Mouse (Mus musculus): ENCODE measurements at regions not wholly inside any gene's neighbourhood (a gene's known extent, or its start where the extent isn't known, plus 50 kb on each side); places are given as distances from the start of the nearest gene placed in this dataset.

DNA sequence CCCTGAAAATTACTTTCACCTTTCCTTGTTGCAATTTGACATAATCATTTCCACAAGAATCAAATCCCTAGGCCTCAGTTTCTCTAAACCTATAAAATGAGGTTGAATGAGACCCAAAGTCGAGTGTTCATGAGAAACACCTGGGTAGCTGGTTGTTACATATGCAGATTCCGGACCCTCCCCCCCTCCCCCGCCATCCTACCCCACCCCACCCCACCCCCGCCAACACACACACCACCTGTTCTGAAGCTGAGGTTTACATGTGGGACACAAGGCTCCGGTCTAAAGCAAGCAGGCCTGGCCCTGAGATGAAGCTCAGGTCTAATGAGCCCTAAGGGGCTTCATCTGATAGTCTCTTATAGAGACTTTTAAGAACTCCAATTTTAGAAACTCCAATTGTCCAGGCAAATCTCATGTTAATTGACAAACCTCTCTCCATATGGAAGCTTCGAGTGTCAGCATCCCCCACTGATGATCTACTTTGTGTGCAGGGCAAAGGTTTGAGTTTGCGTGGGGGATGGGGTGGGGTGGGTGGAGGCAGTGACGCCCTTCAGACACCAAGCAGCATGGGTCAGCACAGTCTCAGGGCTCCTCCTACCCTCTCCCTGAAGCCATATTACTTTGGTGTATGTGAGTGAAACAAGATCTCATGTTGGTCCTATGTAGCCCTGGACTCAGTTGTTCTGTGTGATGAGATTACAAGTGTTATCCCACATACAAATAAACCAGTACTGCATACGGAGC lies 88.7 kb upstream of the Cdkn3 start:
- no peak overlapping the region for H3K9ac ChIP-seq (ENCODE audit: control insufficient read depth, low read depth, low read length, poor library complexity, severe bottlenecking)
- DNase-seq (ENCODE audit: low read depth, low spot score): no peak
- peaks cover 0 to 20% of the 10 kb centered on the region in 2 experiments; a peak in 2 of 4 replicates for H3K4me1 ChIP-seq (ENCODE audit: control insufficient read depth in 1 of 2, insufficient read depth in 2 of 2, low read length in 2 of 2)
- H3K9me3 ChIP-seq (replicated peaks; ENCODE audit: insufficient read depth, low read length): no peaks in the 10 kb centered on the region
- no peaks in the 10 kb centered on the region for H3K27me3 ChIP-seq (ENCODE audit: control insufficient read depth in 1 of 2, insufficient read depth in 2 of 2, low read length in 2 of 2)
- H3K79me2 ChIP-seq (ENCODE audit: control insufficient read depth, insufficient read depth, low read length, poor library complexity): no peaks in the 10 kb centered on the region
- no peak overlapping the region for H3K4me3 ChIP-seq (ENCODE audit: control insufficient read depth in 1 of 2, insufficient read depth in 1 of 2, low read depth in 2 of 2, low read length in 2 of 2)
- H3K27ac ChIP-seq (ENCODE audit: control insufficient read depth, low read depth, low read length): no peak overlapping the region; the same call in 1 of the 2 replicates
- TF ChIP-seq TCF12 (IDR thresholded peaks at IDR 0.05; ENCODE audit: low read depth, low read length) (no peak), GATA1 (IDR thresholded peaks at IDR 0.05; ENCODE audit: low read depth, low read length) (no peak), BHLHE40 (IDR thresholded peaks at IDR 0.05; ENCODE audit: borderline replicate concordance, low read depth, low read length) (no peak)
- H3K36me3 ChIP-seq (ENCODE audit: control insufficient read depth in 1 of 2, insufficient read depth in 2 of 2, low read length in 2 of 2): peaks cover 0 to 22% of the 10 kb centered on the region in 2 experiments; a peak in 2 of 4 replicates

DNA sequence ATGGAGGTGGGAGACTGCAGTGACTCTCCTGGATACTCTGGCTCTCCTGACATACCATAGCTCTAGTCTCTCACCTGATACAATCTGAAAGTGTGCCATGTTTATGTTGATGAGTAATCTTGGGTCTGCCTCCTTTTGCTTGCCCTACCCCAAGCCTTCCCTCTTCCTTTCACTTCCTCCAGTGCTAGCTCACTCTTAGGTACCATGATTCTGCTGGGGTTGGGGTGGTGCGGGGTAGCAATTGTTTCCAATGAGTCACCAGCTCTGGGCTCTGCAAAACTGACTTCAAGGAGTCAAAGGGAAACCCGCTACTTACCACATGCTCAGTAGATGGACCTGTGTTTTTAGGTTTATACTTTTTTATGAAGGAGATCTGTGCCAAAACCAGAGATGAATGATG lies 89.3 kb upstream of the Cdkn3 start:
- H3K79me2 ChIP-seq (ENCODE audit: control insufficient read depth, insufficient read depth, low read length, poor library complexity): no peaks in the 10 kb centered on the region
- H3K27me3 ChIP-seq (ENCODE audit: control insufficient read depth in 1 of 2, insufficient read depth in 2 of 2, low read length in 2 of 2): no peaks in the 10 kb centered on the region
- H3K9me3 ChIP-seq (replicated peaks; ENCODE audit: insufficient read depth, low read length): no peaks in the 10 kb centered on the region
- H3K4me1 ChIP-seq (ENCODE audit: control insufficient read depth in 1 of 2, insufficient read depth in 2 of 2, low read length in 2 of 2): peaks cover 0 to 20% of the 10 kb centered on the region in 2 experiments; a peak in 2 of 4 replicates
- H3K9ac ChIP-seq (ENCODE audit: control insufficient read depth, low read depth, low read length, poor library complexity, severe bottlenecking): no peak overlapping the region
- peak overlapping the region in 1 of 2 experiments; percentile 28; a peak in 2 of 4 replicates for H3K4me3 ChIP-seq (ENCODE audit: control insufficient read depth in 1 of 2, insufficient read depth in 1 of 2, low read depth in 2 of 2, low read length in 2 of 2)
- TF ChIP-seq MXI1 (IDR thresholded peaks at IDR 0.05; ENCODE audit: low read depth, low read length): peak; percentile 8; the same call in 1 of the 2 replicates
- no peak for TF ChIP-seq JUND (IDR thresholded peaks at IDR 0.05; ENCODE audit: low read depth, low read length)
- TF ChIP-seq NRF1 (IDR thresholded peaks at IDR 0.05; ENCODE audit: insufficient read depth, low read depth, low read length, poor library complexity, severe bottlenecking): no peak
- TF ChIP-seq TBP (IDR thresholded peaks at IDR 0.05; ENCODE audit: low read depth, low read length): peak; percentile 73
- peaks cover 0 to 22% of the 10 kb centered on the region in 2 experiments; a peak in 2 of 4 replicates for H3K36me3 ChIP-seq (ENCODE audit: control insufficient read depth in 1 of 2, insufficient read depth in 2 of 2, low read length in 2 of 2)
- H3K27ac ChIP-seq (ENCODE audit: control insufficient read depth, low read depth, low read length): peak overlapping the region; percentile 80
- DNase-seq (ENCODE audit: low read depth, low spot score): peak; percentile 76

DNA sequence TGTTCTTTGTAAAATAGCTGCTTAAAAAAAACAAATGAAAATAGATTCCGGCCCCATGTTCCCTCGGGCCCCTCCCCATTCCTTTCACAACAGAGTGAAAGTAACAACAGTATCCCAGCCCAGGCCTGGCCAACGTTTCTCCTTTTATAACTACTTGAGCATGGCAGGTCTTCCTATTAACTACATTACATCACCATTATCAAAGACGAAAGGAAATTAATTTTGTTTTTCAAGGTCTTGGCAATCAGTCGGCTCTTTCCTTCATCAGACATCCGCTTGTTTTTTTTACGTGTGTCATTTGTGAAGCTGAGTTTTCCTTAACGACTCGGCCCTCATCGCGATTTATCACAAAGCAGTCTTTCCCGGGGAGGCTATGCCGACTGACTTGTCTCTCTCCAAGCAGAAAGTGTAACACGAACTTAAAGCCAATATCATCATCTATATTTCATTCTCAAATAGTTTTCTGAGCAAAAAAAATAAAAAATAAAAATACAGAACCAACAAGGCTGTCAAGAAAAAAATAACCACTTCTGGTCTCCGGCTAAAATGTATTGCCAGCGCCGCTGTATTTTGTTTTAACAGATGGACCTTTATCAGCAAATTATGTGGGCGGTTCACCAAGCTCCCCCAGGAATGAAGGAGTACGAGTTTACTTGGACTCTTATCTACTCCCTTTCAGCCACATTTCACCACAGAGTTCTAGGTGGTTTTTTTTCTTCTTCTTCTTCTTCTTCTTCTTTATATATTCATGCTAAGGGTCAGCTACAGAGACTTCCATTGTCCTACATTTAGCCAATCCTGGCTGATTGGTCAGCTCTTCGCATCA lies 89.9 kb upstream of the Cdkn3 start:
- H3K27ac ChIP-seq (ENCODE audit: control insufficient read depth, low read depth, low read length): peak overlapping the region; percentile 95
- peak; percentile 86 for DNase-seq (ENCODE audit: low read depth, low spot score)
- H3K9ac ChIP-seq (ENCODE audit: control insufficient read depth, low read depth, low read length, poor library complexity, severe bottlenecking): peak overlapping the region; percentile 60
- no peaks in the 10 kb centered on the region for H3K79me2 ChIP-seq (ENCODE audit: control insufficient read depth, insufficient read depth, low read length, poor library complexity)
- no peaks in the 10 kb centered on the region for H3K9me3 ChIP-seq (replicated peaks; ENCODE audit: insufficient read depth, low read length)
- no peaks in the 10 kb centered on the region for H3K27me3 ChIP-seq (ENCODE audit: control insufficient read depth in 1 of 2, insufficient read depth in 2 of 2, low read length in 2 of 2)
- peak overlapping the region; percentile 55 to 63 for H3K4me3 ChIP-seq (ENCODE audit: control insufficient read depth in 1 of 2, insufficient read depth in 1 of 2, low read depth in 2 of 2, low read length in 2 of 2)
- H3K36me3 ChIP-seq (ENCODE audit: control insufficient read depth in 1 of 2, insufficient read depth in 2 of 2, low read length in 2 of 2): peaks cover 0 to 22% of the 10 kb centered on the region in 2 experiments; a peak in 2 of 4 replicates
- peaks cover 0 to 20% of the 10 kb centered on the region in 2 experiments; a peak in 2 of 4 replicates for H3K4me1 ChIP-seq (ENCODE audit: control insufficient read depth in 1 of 2, insufficient read depth in 2 of 2, low read length in 2 of 2)
- TF ChIP-seq ZC3H11A (IDR thresholded peaks at IDR 0.05; ENCODE audit: low read depth, low read length) (no peak), GABPA (IDR thresholded peaks at IDR 0.05; ENCODE audit: low read depth, low read length) (no peak), NELFE (IDR thresholded peaks at IDR 0.05; ENCODE audit: low read depth, low read length) (no peak), ZKSCAN1 (IDR thresholded peaks at IDR 0.05; ENCODE audit: low read depth, low read length) (0 out of 2 replicates have a peak, but pooled peaks have one; percentile 44), ZNF384 (IDR thresholded peaks at IDR 0.05; ENCODE audit: low read depth, low read length) (peak; percentile 89), RCOR1 (IDR thresholded peaks at IDR 0.05; ENCODE audit: low read depth, low read length) (peak; percentile 66), MAZ (IDR thresholded peaks at IDR 0.05; ENCODE audit: low read depth, low read length) (no peak), GATA1 (IDR thresholded peaks at IDR 0.05; ENCODE audit: low read depth, low read length) (peak; percentile 89), HCFC1 (IDR thresholded peaks at IDR 0.05; ENCODE audit: low read depth, low read length) (peak; percentile 39; the same call in 1 of the 2 replicates), TAL1 (IDR thresholded peaks at IDR 0.05; ENCODE audit: low read length) (peak; percentile 63), BHLHE40 (IDR thresholded peaks at IDR 0.05; ENCODE audit: borderline replicate concordance, low read depth, low read length) (no peak), USF2 (IDR thresholded peaks at IDR 0.05; ENCODE audit: borderline replicate concordance in 1 of 2, insufficient read depth in 1 of 2, low read depth in 1 of 2, low read length in 2 of 2) (no peak), NRF1 (IDR thresholded peaks at IDR 0.05; ENCODE audit: insufficient read depth, low read depth, low read length, poor library complexity, severe bottlenecking) (no peak), CHD1 (IDR thresholded peaks at IDR 0.05; ENCODE audit: low read depth, low read length) (no peak), USF1 (IDR thresholded peaks at IDR 0.05; ENCODE audit: low read depth, low read length) (no peak), ELF1 (IDR thresholded peaks at IDR 0.05; ENCODE audit: low read depth, low read length) (no peak), SIN3A (IDR thresholded peaks at IDR 0.05; ENCODE audit: low read length) (peak; percentile 70)
